Mouse (Mus musculus) adrenal gland, postnatal 25 days (tissue): ENCODE measurements around the gene Scn2b. TPM values are rescaled to one million over a fixed set of nuclear protein-coding genes. Genes with fewer than 3 reads are reported as not detected.
A peak's percentile ranks its signal among the peaks of the same experiment; 100 is the strongest.

ENCODE experiments used
- DNase-seq: peaks from one replicate; pipeline ENCODE4 v3.0.0; 2021; ENCODE audit warnings: mixed read lengths
- long read RNA-seq: library from polyadenylated mRNA; stranded (forward); transcript quantifications from one replicate; pipeline ENCODE4 v2.0.0, GENCODE M21; 2021
- total RNA-seq: library from RNA; stranded (reverse); gene quantifications from 2 replicates; pipeline ENCODE4 v1.2.3, GENCODE M21; 2021

Scn2b gene
- total RNA-seq: 9.4 and 11.0 TPM in 2 replicates
- long read RNA-seq: 0 reads

- DNase-seq: no peak
These were observed at the start of gene Scn2b for GRCm38 (mm10) chr9:45117741-45118431. Scn2b (plus strand) TSS chr9:45117782.

GRCm38 (mm10) chr9:45071800-45072199 is 45.8 kb upstream of the Scn2b start:
- DNase-seq: no peak

- DNase-seq: no peak
These were observed 39.7 kb upstream of the Scn2b start for GRCm38 (mm10) chr9:45077859-45078258.

- DNase-seq: no peak
These were observed 38.6 kb upstream of the Scn2b start, which contains the start of gene Jaml for GRCm38 (mm10) chr9:45079011-45079410. Jaml (plus strand) TSS chr9:45079183.

GRCm38 (mm10) chr9:45083132-45083531 is 34.5 kb upstream of the Scn2b start:
- no peak for DNase-seq

- no peak for DNase-seq
These were observed 33.0 kb upstream of the Scn2b start for GRCm38 (mm10) chr9:45084556-45084955.

GRCm38 (mm10) chr9:45085741-45086690 is 31.6 kb upstream of the Scn2b start:
- DNase-seq: no peak

- DNase-seq: no peak
These were observed 29.5 kb upstream of the Scn2b start for GRCm38 (mm10) chr9:45088040-45088439.

- no peak for DNase-seq
These were observed 26.8 kb upstream of the Scn2b start for GRCm38 (mm10) chr9:45090811-45091210.

GRCm38 (mm10) chr9:45092641-45093040 is 24.9 kb upstream of the Scn2b start:
- no peak for DNase-seq

- no peak for DNase-seq
These were observed 22.2 kb upstream of the Scn2b start for GRCm38 (mm10) chr9:45095149-45095937.

GRCm38 (mm10) chr9:45097877-45098276 is 19.7 kb upstream of the Scn2b start:
- DNase-seq: no peak

GRCm38 (mm10) chr9:45098426-45098825 is 19.2 kb upstream of the Scn2b start:
- no peak for DNase-seq

GRCm38 (mm10) chr9:45102528-45102927 is 15.1 kb upstream of the Scn2b start:
- peak; percentile 33 for DNase-seq

GRCm38 (mm10) chr9:45103211-45103979 is 14.2 kb upstream of the Scn2b start:
- no peak for DNase-seq

GRCm38 (mm10) chr9:45105596-45106374 is 11.8 kb upstream of the Scn2b start:
- no peak for DNase-seq

GRCm38 (mm10) chr9:45115706-45116105 is 1.9 kb upstream of the Scn2b start:
- DNase-seq: peak; percentile 46

- no peak for DNase-seq
These were observed 763 bp upstream of the Scn2b start for GRCm38 (mm10) chr9:45116819-45117218.

GRCm38 (mm10) chr9:45118552-45118951 is 970 bp downstream of the Scn2b start:
- no peak for DNase-seq

- DNase-seq: no peak
These were observed 1.9 kb downstream of the Scn2b start for GRCm38 (mm10) chr9:45119316-45119953.
